32 mouse cellular contexts compared by ENCODE assay signal in the genomic region with DNA sequence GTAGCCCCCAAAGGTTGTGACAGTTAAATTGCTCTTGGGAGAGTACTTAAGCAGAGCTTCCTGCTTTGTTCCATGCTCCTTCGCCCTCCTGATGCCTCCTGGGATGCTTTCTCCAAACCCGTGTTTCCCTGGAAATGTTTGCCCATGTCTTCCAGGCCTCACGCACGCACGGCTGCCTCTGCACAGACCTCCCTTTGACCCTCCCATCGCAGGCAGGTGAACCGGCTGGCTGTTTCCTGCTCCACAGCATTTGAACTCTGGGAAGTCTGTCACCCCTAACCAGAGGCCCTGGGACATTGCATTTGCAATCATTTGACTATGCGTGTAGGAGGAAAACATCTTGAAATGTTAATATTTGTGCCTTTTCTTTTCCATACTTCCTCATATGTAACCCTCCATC. TPM values are rescaled to one million over a fixed set of nuclear protein-coding genes. Genes with fewer than 3 reads are reported as not detected.
DNase-seq lines count a peak whose midpoint lies in the region; ATAC-seq and TF ChIP-seq lines count a peak whose summit lies in the region.
"Had no signal": no experiment of that assay in that cellular context is flagged by ENCODE, and none has a peak within 500 bp of the region (broad histone marks: within the 10 kb centered on the region; RNA-seq: fewer than 3 reads in every experiment).

No protein-coding gene starts in this region.

- no peaks in the 10 kb centered on the region for H3K9me3 ChIP-seq in hindbrain, embryonic 10.5 days
- H3K9me3 ChIP-seq in hindbrain, embryonic 14.5 days (ENCODE audit: control insufficient read depth, low read length): no peaks in the 10 kb centered on the region
- no peaks in the 10 kb centered on the region for H3K9me3 ChIP-seq in kidney, embryonic 15.5 days (replicated peaks)
- no peaks in the 10 kb centered on the region for H3K9me3 ChIP-seq in stomach, embryonic 16.5 days (replicated peaks; ENCODE audit: control insufficient read depth, low read length)
- H3K9me3 ChIP-seq in embryonic facial prominence, embryonic 10.5 days: no peaks in the 10 kb centered on the region
- no peaks in the 10 kb centered on the region for H3K9me3 ChIP-seq in midbrain, postnatal 0 days (ENCODE audit: low read length)
- H3K9me3 ChIP-seq: forebrain, embryonic 10.5 days; forebrain, embryonic 13.5 days; hindbrain, embryonic 13.5 days had no signal

- H3K27me3 ChIP-seq in hindbrain, embryonic 10.5 days (ENCODE audit: insufficient read depth, poor library complexity, severe bottlenecking): 0 out of 2 replicates have a peak, but pooled peaks cover 10% of the 10 kb centered on the region
- no peaks in the 10 kb centered on the region for H3K27me3 ChIP-seq in hindbrain, embryonic 14.5 days (ENCODE audit: control insufficient read depth, insufficient read depth, low read length)
- H3K27me3 ChIP-seq in kidney, embryonic 15.5 days: no peaks in the 10 kb centered on the region
- H3K27me3 ChIP-seq in stomach, embryonic 16.5 days (ENCODE audit: control insufficient read depth, insufficient read depth, low read length): no peaks in the 10 kb centered on the region
- H3K27me3 ChIP-seq in embryonic facial prominence, embryonic 10.5 days (replicated peaks; ENCODE audit: low read depth, poor library complexity, severe bottlenecking): no peaks in the 10 kb centered on the region
- H3K27me3 ChIP-seq in midbrain, postnatal 0 days (ENCODE audit: insufficient read depth, low read length): no peaks in the 10 kb centered on the region
- H3K27me3 ChIP-seq: forebrain, embryonic 13.5 days had no signal

- TF ChIP-seq CTCF in midbrain, postnatal 0 days (IDR thresholded peaks at IDR 0.05): no peak

- ATAC-seq in hindbrain, embryonic 14.5 days (ENCODE audit: low FRiP score): no peak
- peak; percentile 78 for ATAC-seq in kidney, embryonic 15.5 days (replicated peaks; ENCODE audit: low FRiP score)
- no peak for ATAC-seq in stomach, embryonic 16.5 days (ENCODE audit: insufficient read depth, low FRiP score)
- ATAC-seq in midbrain, postnatal 0 days (ENCODE audit: low FRiP score): no peak
- ATAC-seq: activated CD4-positive, CD25-positive, alpha-beta regulatory T cell, adult 4 months; forebrain, embryonic 13.5 days; forebrain, embryonic 16.5 days had no signal

- H3K4me2 ChIP-seq in hindbrain, embryonic 14.5 days (replicated peaks): no peak overlapping the region
- no peak overlapping the region for H3K4me2 ChIP-seq in kidney, embryonic 15.5 days
- H3K4me2 ChIP-seq in stomach, embryonic 16.5 days (ENCODE audit: low read depth, low read length): no peak overlapping the region
- H3K4me2 ChIP-seq in midbrain, postnatal 0 days (ENCODE audit: low read depth, low read length, poor library complexity, severe bottlenecking): no peak overlapping the region
- H3K4me2 ChIP-seq: forebrain, embryonic 13.5 days; heart, embryonic 11.5 days; hindbrain, embryonic 13.5 days had no signal

- no peaks in the 10 kb centered on the region for H3K36me3 ChIP-seq in hindbrain, embryonic 10.5 days
- H3K36me3 ChIP-seq in hindbrain, embryonic 14.5 days (replicated peaks; ENCODE audit: control insufficient read depth, insufficient read depth): no peaks in the 10 kb centered on the region
- H3K36me3 ChIP-seq in kidney, embryonic 15.5 days: no peaks in the 10 kb centered on the region
- H3K36me3 ChIP-seq in stomach, embryonic 16.5 days (ENCODE audit: control insufficient read depth, insufficient read depth, low read length): no peaks in the 10 kb centered on the region
- no peaks in the 10 kb centered on the region for H3K36me3 ChIP-seq in embryonic facial prominence, embryonic 10.5 days (replicated peaks)
- H3K36me3 ChIP-seq in midbrain, postnatal 0 days (ENCODE audit: insufficient read depth, low read length): no peaks in the 10 kb centered on the region
- H3K36me3 ChIP-seq: forebrain, embryonic 10.5 days; hindbrain, embryonic 13.5 days had no signal

- no peak overlapping the region for H3K9ac ChIP-seq in hindbrain, embryonic 14.5 days
- no peak overlapping the region for H3K9ac ChIP-seq in kidney, embryonic 15.5 days
- H3K9ac ChIP-seq in stomach, embryonic 16.5 days (ENCODE audit: low read length): no peak overlapping the region
- no peak overlapping the region for H3K9ac ChIP-seq in midbrain, postnatal 0 days (replicated peaks; ENCODE audit: low read length, poor library complexity, severe bottlenecking)
- H3K9ac ChIP-seq: forebrain, embryonic 13.5 days; hindbrain, embryonic 13.5 days had no signal

- peaks cover 19% of the 10 kb centered on the region for H3K4me1 ChIP-seq in hindbrain, embryonic 10.5 days (replicated peaks)
- H3K4me1 ChIP-seq in hindbrain, embryonic 14.5 days (replicated peaks; ENCODE audit: control insufficient read depth, insufficient read depth, low read length): no peaks in the 10 kb centered on the region
- H3K4me1 ChIP-seq in kidney, embryonic 15.5 days: peaks cover 8% of the 10 kb centered on the region
- H3K4me1 ChIP-seq in stomach, embryonic 16.5 days (ENCODE audit: control insufficient read depth, insufficient read depth, low read length): no peaks in the 10 kb centered on the region
- peaks cover 6% of the 10 kb centered on the region for H3K4me1 ChIP-seq in embryonic facial prominence, embryonic 10.5 days
- no peaks in the 10 kb centered on the region for H3K4me1 ChIP-seq in midbrain, postnatal 0 days (ENCODE audit: insufficient read depth, low read length)
- H3K4me1 ChIP-seq: hindbrain, embryonic 13.5 days had no signal

- WGBS in hindbrain, embryonic 10.5 days: 60% methylated on average over 8 of the region's 8 CpGs
- 50% methylated on average over 8 of the region's 8 CpGs for WGBS in hindbrain, embryonic 14.5 days
- 32% methylated on average over 8 of the region's 8 CpGs for WGBS in kidney, embryonic 15.5 days
- WGBS in stomach, embryonic 16.5 days: 50% methylated on average over 8 of the region's 8 CpGs
- 67% methylated on average over 8 of the region's 8 CpGs for WGBS in embryonic facial prominence, embryonic 10.5 days
- WGBS in midbrain, postnatal 0 days: 55% methylated on average over 8 of the region's 8 CpGs

- H3K27ac ChIP-seq in hindbrain, embryonic 10.5 days: peak overlapping the region; percentile 50; the same call in 1 of the 2 replicates
- H3K27ac ChIP-seq in hindbrain, embryonic 14.5 days: no peak overlapping the region
- H3K27ac ChIP-seq in kidney, embryonic 15.5 days: peak overlapping the region; percentile 78
- 0 out of 2 replicates have a peak overlapping the region, but pooled peaks have one; percentile 20 for H3K27ac ChIP-seq in stomach, embryonic 16.5 days (ENCODE audit: low read length)
- H3K27ac ChIP-seq in embryonic facial prominence, embryonic 10.5 days (replicated peaks): no peak overlapping the region
- H3K27ac ChIP-seq in midbrain, postnatal 0 days (ENCODE audit: low read depth, low read length): no peak overlapping the region
- H3K27ac ChIP-seq: forebrain, embryonic 10.5 days; forebrain, embryonic 13.5 days; gastrocnemius, adult 2 months; hindbrain, embryonic 13.5 days had no signal

- H3K4me3 ChIP-seq in hindbrain, embryonic 10.5 days: no peak overlapping the region
- no peak overlapping the region for H3K4me3 ChIP-seq in hindbrain, embryonic 14.5 days (replicated peaks; ENCODE audit: low read length)
- no peak overlapping the region for H3K4me3 ChIP-seq in kidney, embryonic 15.5 days (replicated peaks)
- no peak overlapping the region for H3K4me3 ChIP-seq in stomach, embryonic 16.5 days (replicated peaks; ENCODE audit: low read length)
- no peak overlapping the region for H3K4me3 ChIP-seq in embryonic facial prominence, embryonic 10.5 days
- no peak overlapping the region for H3K4me3 ChIP-seq in midbrain, postnatal 0 days (ENCODE audit: low read depth, low read length)
- H3K4me3 ChIP-seq: forebrain, embryonic 10.5 days; forebrain, embryonic 13.5 days; gastrocnemius, adult 2 months; hindbrain, embryonic 13.5 days had no signal

- DNase-seq in hindbrain, embryonic 10.5 days (ENCODE audit: low spot score): no peak
- DNase-seq in hindbrain, embryonic 14.5 days (ENCODE audit: low spot score): no peak
- no peak for DNase-seq in kidney, adult 8-10 months
- peak; percentile 32 for DNase-seq in kidney, postnatal 14 days
- DNase-seq in embryonic facial prominence, embryonic 10.5 days (ENCODE audit: low spot score): no peak
- DNase-seq in midbrain, postnatal 0 days (ENCODE audit: low spot score): no peak
- DNase-seq: adrenal gland, adult 8-10 months; adrenal gland, postnatal 25 days; cerebellum, adult 11-12 months; cerebellum, adult 8-10 months; cerebellum, postnatal 10 days; cerebellum, postnatal 36 days; embryo, embryonic 11 days; gastrocnemius, adult 2 months; gastrocnemius, postnatal 14 days; heart, adult 11 months had no signal

RNA-seq across cellular contexts. Expression of gene Bmp8b, which starts 28.0 kb away (rescaled TPM):
- polyA plus RNA-seq in hindbrain, embryonic 10.5 days (2016; fragmentation: Nextera tagmentation; extraction: Ambion mirVana): 0.25 and 0.60 TPM in 2 replicates
- polyA plus RNA-seq in hindbrain, embryonic 14.5 days (2014; fragmentation: Nextera tagmentation; extraction: Ambion mirVana): 0.42 and 0.59 TPM in 2 replicates
- 0.33 and 0.49 TPM in 2 replicates for polyA plus RNA-seq in kidney, embryonic 15.5 days (2015; fragmentation: Nextera tagmentation; extraction: Ambion mirVana)
- 0.50 and 0.67 TPM in 2 replicates for polyA plus RNA-seq in stomach, embryonic 16.5 days (2015; fragmentation: Nextera tagmentation; extraction: Ambion mirVana)
- polyA plus RNA-seq in embryonic facial prominence, embryonic 10.5 days (2016; fragmentation: Nextera tagmentation; extraction: Ambion mirVana): 0.29 and 0.39 TPM in 2 replicates
- total RNA-seq in midbrain, postnatal 0 days (2014; rRNA removed): 0.42 and 1.5 TPM in 2 replicates
- polyA plus RNA-seq in midbrain, postnatal 0 days (2015; fragmentation: Nextera tagmentation; extraction: Ambion mirVana): 0.45 and 0.56 TPM in 2 replicates
- total RNA-seq: adrenal gland, postnatal 25 days; gastrocnemius, adult 2 months; gastrocnemius, postnatal 14 days; gastrocnemius, postnatal 4 days; heart, adult 8-10 months; heart, postnatal 25 days; hematopoietic stem cell, adult 5-6 weeks had no signal
- polyA plus RNA-seq: heart, embryonic 11.5 days had no signal

RNA-seq across cellular contexts. Expression of gene Oxct2b, which starts 39.1 kb away (rescaled TPM):
- not detected in 2 replicates for polyA plus RNA-seq in hindbrain, embryonic 10.5 days (2016; fragmentation: Nextera tagmentation; extraction: Ambion mirVana)
- polyA plus RNA-seq in hindbrain, embryonic 14.5 days (2014; fragmentation: Nextera tagmentation; extraction: Ambion mirVana): 0.65 and 1.1 TPM in 2 replicates
- not detected in 2 replicates for polyA plus RNA-seq in kidney, embryonic 15.5 days (2015; fragmentation: Nextera tagmentation; extraction: Ambion mirVana)
- polyA plus RNA-seq in stomach, embryonic 16.5 days (2015; fragmentation: Nextera tagmentation; extraction: Ambion mirVana): 0.22 TPM in 1 of 2 replicates, not detected in the other
- 0.09 and 0.12 TPM in 2 replicates for polyA plus RNA-seq in embryonic facial prominence, embryonic 10.5 days (2016; fragmentation: Nextera tagmentation; extraction: Ambion mirVana)
- total RNA-seq in midbrain, postnatal 0 days (2014; rRNA removed): 0.94 and 2.1 TPM in 2 replicates
- polyA plus RNA-seq in midbrain, postnatal 0 days (2015; fragmentation: Nextera tagmentation; extraction: Ambion mirVana): 0.58 and 0.91 TPM in 2 replicates
- total RNA-seq: adrenal gland, postnatal 25 days; gastrocnemius, adult 2 months; gastrocnemius, postnatal 14 days; heart, adult 8-10 months; heart, postnatal 25 days; hematopoietic stem cell, adult 5-6 weeks had no signal
- polyA plus RNA-seq: activated CD4-positive, CD25-positive, alpha-beta regulatory T cell, adult 4 months; embryonic facial prominence, embryonic 11.5 days; embryonic facial prominence, embryonic 14.5 days; forebrain, embryonic 10.5 days; forebrain, embryonic 13.5 days; heart, embryonic 11.5 days; heart, embryonic 14.5 days; heart, postnatal 0 days had no signal

Comparison
In these comparisons a context has a peak if more than half of its experiments do, and no peak if none do; other contexts are left out.
1. H3K27ac ChIP-seq: peak in hindbrain, embryonic 10.5 days (single experiment), kidney, embryonic 15.5 days (single experiment) and stomach, embryonic 16.5 days (single experiment); none in hindbrain, embryonic 14.5 days (single experiment), embryonic facial prominence, embryonic 10.5 days (single experiment) and midbrain, postnatal 0 days (single experiment).